Mouse (Mus musculus): Measurements from ENCODE around the gene Camk2d. TPM values are rescaled to one million over a fixed set of nuclear protein-coding genes. Genes with fewer than 3 reads are reported as not detected.

Camk2d gene
- polyA plus RNA-seq, 2 experiments from 2014 or later = 41.6 to 80.5 TPM

DNA sequence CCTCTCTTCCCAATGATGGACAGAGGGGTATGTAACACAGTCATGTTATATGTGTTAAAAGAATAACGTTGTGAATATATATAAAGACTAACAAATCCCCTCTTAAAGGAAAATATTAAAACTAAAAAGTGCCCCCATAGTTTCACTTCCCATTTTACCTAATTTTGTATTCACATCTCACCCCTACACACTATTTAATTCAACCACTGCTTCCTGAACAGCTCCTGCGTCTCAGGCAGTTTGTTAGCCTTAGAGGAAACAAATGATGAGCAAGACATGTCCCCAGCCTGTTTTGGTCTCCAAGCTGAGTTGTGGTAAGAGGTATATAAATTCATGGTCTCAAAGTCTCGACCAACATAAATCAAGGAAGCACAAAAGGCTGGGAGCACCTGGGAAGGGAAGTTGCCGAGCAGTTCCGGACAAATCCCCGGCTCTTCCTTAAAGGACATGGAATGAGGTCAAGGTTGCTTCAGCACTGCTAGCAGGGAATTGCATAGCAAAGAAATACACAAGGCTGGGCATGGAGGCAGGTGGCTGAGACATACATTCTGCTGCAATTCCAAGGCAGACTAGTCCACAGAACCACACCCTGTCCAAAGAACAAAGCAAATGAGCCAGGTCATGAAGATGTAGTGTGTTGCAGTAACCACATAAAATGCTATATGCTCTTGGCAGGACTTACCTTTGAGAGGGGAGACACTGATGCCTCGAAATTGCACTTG lies 155.4 kb downstream of the Camk2d start:
- ATAC-seq = peak; percentile 43

- no peak for ATAC-seq
These were observed 156.9 kb downstream of the Camk2d start for GRCm38 (mm10) chr3:126752978-126753377.

DNA sequence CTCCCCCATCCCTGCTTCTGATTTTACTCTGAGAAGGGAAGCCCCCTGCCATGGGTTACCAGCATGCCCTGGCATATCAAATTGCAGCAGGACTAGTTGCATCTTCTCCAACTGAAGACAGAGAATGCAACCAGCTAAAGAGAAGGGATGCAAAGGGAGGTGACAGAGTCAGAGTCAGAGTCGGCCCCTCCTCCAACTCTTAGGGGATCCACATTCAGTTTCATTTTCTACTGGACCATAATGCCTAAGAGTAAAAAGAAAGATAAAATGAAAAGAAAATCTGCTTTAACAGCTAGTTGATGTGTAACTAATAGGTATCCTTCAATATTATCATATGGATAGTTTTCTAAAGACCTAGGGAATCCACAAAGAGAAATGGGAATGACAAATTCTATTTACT lies 162.3 kb downstream of the Camk2d start:
- peak; percentile 95 for ATAC-seq

DNA sequence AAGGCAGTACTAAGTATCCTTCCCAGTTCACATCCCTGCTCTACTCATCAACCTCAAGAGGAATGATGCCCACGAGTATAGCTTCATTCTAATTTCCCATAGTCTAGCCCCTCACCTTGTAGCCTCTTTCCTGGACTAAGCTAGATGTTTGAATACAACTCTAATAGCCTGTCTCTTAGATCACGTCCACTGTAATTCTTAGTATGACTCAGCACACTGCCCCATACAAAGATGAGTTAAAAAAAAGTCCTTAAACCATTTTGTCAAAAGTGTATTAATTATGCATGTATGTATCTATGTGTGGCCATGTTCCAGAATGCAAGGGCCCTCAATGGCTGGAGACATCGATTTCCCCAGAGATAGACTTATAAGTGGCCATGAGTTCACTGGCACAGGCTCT lies 164.5 kb downstream of the Camk2d start:
- ATAC-seq = no peak

- ATAC-seq = no peak
These were observed 168.6 kb downstream of the Camk2d start for GRCm38 (mm10) chr3:126764745-126765144.

DNA sequence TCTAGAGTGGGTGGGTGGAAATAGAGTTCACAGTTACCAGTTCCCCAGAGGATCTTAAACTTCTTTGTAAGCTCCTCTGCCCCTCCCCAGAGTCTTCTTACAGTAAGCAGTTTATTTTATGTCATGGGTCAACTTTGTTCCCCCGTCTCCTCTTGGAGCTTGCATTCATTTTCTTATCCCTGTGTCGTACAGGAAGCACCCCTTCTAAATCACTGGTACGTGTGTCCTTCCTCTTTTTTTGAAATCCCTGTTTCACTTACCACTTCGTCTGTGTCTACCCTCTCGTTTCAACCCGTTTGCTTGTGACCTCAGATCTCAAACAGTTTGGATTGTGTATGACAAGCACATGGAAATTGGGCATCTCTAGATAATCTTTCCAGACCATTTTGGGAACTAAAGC lies 174.0 kb downstream of the Camk2d start:
- no peak for ATAC-seq

GRCm38 (mm10) chr3:126771032-126771431 lies 174.9 kb downstream of the Camk2d start:
- ATAC-seq = no peak

DNA sequence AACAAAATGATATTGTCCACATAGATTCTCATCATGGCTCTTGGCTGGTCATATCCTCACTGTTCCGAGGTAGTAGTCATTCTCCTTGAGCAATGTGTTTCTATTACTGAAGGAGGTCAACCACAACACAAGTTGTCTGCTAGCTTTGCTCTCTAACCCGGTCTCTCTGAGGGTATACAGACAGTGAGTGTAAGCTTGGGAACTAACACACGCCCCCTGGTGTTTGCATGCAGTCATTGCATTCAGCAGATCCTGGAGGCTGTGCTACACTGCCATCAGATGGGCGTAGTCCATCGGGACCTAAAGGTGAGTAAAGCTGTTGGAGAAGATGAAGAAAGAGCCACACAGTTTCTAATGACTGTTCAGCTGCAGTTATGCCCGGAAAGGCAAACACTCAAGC lies 175.4 kb downstream of the Camk2d start:
- peak; percentile 98 for ATAC-seq

- ATAC-seq = no peak
These were observed 179.9 kb downstream of the Camk2d start for GRCm38 (mm10) chr3:126776001-126776400.

DNA sequence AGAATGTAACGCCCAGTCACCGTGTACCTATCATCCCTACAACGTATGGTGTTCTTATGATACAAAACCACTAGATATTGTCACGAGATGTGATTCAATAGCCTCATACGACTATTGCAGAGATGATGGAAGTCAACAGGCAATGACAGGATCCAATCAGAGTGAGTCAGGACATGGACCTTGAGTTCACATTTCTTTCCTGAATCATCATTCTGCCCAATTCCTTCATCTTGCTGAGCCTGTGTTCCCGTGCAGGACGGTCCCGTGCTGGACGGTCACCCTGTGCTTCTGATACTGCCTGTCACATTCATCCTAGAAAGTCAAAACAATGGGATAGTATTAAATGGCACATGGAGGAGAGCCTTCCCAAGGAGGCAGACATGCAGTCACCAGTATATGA lies 181.0 kb downstream of the Camk2d start:
- ATAC-seq = no peak

DNA sequence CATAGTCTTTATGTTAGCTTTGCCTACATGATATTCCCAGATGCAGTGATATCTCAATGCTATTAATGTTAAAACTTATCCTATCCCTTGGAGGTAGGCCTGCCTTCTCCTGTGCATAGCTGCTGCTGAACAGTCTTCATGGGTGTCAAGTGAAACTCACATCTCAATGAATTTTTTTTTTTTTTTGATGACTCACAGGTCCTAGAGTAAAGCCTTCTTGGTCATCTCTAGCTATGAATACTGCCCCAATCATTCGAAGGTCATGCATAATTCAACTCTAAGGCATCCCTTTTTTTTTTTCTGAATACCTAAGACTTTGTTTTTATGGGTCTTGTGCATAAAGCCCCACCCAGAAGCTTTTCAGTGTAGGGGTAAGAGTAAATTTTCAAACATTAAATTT lies 181.8 kb downstream of the Camk2d start:
- no peak for ATAC-seq

GRCm38 (mm10) chr3:126780014-126780615 lies 184.0 kb downstream of the Camk2d start:
- no peak for ATAC-seq

- ATAC-seq = no peak
These were observed 197.2 kb downstream of the Camk2d start for GRCm38 (mm10) chr3:126793035-126793964.

DNA sequence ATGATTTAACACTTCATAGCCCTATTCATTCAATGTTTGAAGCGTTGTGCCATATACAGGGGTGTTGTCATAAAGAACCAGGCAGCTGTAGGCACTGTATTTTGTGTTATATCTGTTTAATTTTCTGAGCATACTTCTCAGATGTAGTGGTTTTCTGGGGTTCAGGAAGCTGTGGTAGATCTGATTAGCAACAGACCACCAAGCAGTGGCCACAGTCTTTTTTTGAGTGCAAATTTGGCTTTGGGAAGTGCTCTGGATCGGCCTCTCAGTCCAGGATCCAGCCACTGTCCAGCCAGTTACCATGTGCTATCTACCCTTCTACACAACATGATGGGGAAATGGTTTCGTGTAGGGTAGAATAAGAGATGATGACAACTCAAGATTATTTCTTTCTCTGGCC lies 199.8 kb downstream of the Camk2d start:
- ATAC-seq = no peak

- ATAC-seq = no peak
These were observed 200.9 kb downstream of the Camk2d start for GRCm38 (mm10) chr3:126797025-126797424.

- ATAC-seq = no peak
These were observed 201.7 kb downstream of the Camk2d start for GRCm38 (mm10) chr3:126797810-126798209.

- ATAC-seq = no peak
These were observed 206.9 kb downstream of the Camk2d start for GRCm38 (mm10) chr3:126802988-126803387.

DNA sequence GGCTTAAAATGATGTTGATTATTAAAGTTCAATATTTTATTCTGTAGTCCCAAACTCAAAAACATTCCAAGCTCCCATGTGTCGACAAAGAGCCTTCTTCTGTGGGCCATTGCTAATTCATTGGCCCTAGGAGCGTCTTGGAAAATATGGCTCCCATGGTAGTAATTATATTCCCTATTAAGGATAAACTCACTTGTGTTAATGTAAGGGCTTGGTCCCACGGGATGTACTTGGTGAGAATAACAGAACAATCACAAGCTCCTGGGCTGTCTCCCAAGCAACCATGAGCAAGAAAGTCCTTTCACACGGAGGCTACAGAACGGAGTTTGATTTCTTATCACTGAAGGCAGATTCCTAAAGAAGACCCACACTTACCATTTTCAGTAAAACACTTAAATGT lies 208.9 kb downstream of the Camk2d start:
- no peak for ATAC-seq

- ATAC-seq = no peak
These were observed 210.0 kb downstream of the Camk2d start for GRCm38 (mm10) chr3:126806145-126806544.

GRCm38 (mm10) chr3:126809915-126810314 lies 213.8 kb downstream of the Camk2d start:
- ATAC-seq = no peak

GRCm38 (mm10) chr3:126810372-126811090 lies 214.4 kb downstream of the Camk2d start:
- no peak for ATAC-seq

- no peak for ATAC-seq
These were observed 215.5 kb downstream of the Camk2d start for GRCm38 (mm10) chr3:126811646-126812045.

- ATAC-seq = no peak
These were observed 226.3 kb downstream of the Camk2d start for GRCm38 (mm10) chr3:126822374-126822773.

Data from activated CD4-positive, CD25-positive, alpha-beta regulatory T cell, adult 4 months (primary cell).